Mouse (Mus musculus) thymus, postnatal 0 days (tissue): Measurements from ENCODE around the gene Mettl1. TPM values are rescaled to one million over a fixed set of nuclear protein-coding genes. Genes with fewer than 3 reads are reported as not detected.
"Not testable (repeated sequence)": the region's sequence is repeated elsewhere in the genome, so short reads cannot be mapped to it uniquely, and the experiment has no call there.

ENCODE experiments used
- DNase-seq: peaks from one replicate; pipeline ENCODE4 v3.0.0-alpha.2; 2015; ENCODE audit warnings: low spot score
- polyA plus RNA-seq: library from polyadenylated mRNA; unstranded; fragments of >200 nt; fragmentation: Nextera tagmentation; extraction: Ambion mirVana; gene quantifications from 2 replicates; pipeline ENCODE4 v1.2.1, GENCODE M21; 2015

Gene Mettl1
- polyA plus RNA-seq, 1 experiment from 2014 or later, result 24.7 TPM

DNA sequence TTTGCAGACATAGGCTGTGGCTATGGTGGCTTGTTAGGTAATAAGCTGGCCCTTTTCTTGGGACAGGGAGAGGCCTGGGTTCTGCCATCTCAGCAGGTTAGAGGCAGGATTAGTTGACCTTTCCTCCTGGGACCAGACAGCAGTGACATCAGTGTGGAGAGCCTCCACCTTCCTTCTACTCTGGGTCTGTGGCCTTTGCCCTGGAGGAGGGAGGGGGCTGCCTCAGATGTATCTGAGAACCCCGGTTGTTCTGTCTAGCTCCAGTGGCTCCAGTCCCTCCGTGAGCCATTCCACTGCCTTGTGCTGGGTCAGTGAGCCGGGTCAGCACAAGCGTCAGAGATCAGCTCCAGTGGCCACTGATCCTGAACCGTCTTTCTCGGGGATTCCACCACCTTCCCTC is 2.0 kb downstream of the Mettl1 start:
- no peak for DNase-seq

DNA sequence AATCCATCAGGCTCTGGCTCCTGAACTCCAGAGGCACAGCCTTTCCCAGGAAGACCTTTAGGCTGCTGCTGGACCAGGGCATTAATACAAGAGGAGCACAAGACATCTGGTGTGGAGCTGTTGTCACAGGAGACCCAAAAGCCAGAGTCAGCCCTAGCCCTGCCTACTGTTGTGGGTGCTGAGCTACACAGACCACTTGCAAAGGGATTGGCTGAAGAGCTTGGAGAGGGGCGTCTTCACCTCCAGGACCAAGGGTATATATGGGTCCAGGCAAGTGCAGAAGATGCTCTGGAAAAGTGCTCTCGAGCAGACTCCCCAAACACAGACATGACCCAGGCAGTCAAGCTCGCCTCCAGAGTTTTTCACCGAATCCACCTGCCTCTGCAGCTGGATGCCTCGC is 6.7 kb downstream of the Mettl1 start, which contains the start of gene Cyp27b1:
Gene Cyp27b1, plus strand, starts transcription at position 297 of the 400 bp plus-strand sequence.
- no peak for DNase-seq

DNA sequence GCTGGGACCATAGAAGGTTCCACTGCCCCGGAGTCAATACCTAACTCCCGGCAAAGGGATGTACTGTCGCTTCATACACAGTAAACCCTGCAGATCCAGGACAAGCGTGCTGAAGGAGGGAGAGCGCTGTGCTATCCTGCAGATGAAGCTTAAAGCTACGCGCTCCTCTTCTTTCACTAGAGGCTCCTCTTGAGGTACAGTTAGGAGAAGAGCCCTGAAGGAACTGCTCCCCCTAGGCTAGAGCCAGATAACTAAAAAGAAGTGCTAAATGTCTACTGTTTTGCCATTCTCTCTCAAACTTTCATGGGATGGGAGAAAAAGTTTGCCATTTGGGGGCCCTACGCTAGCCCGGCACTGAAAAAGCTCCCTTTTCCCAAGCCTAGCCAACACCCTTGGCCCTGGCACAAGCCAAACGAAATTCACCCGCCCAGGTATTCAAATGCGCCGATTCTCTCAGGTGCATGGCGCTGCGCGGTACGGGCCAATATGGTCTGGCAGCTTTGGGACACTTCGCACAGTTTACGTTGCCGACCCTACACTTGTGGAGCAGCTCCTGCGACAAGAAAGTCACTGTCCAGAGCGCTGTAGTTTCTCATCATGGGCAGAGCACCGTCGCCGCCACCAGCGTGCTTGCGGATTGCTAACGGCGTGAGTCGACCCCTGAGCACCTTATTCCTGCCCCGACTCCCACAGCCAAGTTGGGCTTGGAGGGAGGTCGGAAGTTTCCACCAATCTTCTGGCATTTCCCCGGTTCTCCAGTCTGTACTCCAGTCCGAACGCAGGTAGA is 7.6 kb downstream of the Mettl1 start:
- no peak for DNase-seq

- DNase-seq, result no peak
Observed at GRCm38 (mm10) chr10:127049395-127050118, 8.3 kb downstream of the Mettl1 start.

- DNase-seq, result no peak
Observed at GRCm38 (mm10) chr10:127050119-127050474, 8.9 kb downstream of the Mettl1 start.

DNA sequence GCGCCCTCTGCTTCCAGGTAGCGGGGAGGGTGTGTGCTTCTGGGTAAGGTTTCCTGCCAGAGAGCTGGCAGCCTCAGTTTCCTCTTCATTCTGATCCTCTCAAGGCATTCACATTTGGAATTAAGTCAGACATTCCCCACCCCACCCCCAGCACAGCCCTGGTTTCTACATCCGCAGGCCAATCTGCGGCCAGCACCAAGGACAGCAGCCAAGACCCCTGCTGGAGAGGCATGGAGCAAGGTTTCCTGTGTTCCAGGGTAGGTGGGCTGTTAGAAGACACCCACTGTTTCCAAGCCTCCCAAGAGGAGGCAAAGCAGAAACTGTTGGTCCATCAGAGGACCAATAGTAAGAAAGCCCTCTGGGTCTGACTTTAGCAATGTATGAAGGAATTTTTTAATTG is 13.4 kb downstream of the Mettl1 start:
- DNase-seq, result no peak

GRCm38 (mm10) chr10:127055406-127055805 is 14.2 kb downstream of the Mettl1 start:
- DNase-seq, result no peak

GRCm38 (mm10) chr10:127056490-127056889 is 15.3 kb downstream of the Mettl1 start:
- no peak for DNase-seq

- DNase-seq, result peak; percentile 75
Observed at GRCm38 (mm10) chr10:127058161-127058560, 16.9 kb downstream of the Mettl1 start.

DNA sequence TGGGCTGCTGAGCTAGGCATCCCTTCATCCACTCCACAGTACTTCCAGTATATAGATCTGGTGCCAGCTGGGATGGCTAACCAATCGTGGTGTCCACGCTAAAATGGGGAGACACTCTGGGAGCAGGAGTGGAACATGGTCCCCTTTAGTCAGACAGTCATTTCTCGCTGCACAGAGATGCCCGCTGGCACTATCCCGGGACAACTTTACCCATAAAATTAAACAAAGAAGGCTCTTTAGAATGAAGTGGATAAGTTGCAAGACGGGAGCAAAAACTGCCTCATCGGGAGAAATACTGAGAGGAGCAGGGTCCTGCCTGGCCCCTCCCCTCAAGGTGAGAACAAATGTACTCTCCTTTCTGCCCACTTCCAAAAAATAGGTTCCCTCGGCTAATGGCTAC is 17.5 kb downstream of the Mettl1 start:
- no peak for DNase-seq

DNA sequence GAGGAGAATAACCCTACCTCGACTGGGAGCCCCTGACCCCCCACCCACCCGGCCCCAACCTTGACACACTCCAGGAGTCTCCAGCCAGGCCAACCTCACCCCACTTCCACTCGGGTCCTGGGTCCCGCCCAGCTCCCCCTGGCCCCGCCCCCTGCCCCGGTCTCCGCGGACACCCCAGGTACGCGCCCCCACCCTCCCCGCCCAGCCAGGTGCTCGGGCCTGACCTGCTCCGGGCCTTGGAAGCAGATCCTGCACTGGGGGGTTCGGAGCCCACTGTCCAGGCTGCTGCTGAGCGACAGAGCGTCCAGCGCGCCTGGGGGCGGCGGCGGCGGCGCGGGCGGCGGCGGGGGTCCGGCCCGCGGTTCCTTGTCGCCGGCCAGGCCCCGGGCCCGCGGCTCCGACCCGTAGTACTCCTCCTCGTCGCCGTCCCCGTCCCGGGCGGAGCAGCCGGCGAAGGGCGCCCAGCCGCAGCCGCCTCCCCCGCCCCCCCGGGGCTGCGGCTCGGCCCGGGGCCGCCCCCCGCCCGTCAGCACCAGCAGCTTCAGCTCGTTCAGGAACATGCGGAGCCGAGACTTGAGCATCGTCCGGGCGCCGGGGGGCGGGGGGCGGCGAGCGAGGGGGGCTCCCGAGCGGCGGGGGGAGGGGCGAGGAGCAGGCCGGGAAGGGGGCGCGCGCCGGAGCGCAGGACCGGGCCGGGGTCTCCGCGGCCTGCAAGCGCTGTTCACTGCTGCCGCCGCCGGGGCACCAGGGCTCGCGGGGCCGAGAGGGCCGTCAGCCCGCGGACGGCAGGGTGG is 18.2 kb downstream of the Mettl1 start:
- DNase-seq, result no peak

DNA sequence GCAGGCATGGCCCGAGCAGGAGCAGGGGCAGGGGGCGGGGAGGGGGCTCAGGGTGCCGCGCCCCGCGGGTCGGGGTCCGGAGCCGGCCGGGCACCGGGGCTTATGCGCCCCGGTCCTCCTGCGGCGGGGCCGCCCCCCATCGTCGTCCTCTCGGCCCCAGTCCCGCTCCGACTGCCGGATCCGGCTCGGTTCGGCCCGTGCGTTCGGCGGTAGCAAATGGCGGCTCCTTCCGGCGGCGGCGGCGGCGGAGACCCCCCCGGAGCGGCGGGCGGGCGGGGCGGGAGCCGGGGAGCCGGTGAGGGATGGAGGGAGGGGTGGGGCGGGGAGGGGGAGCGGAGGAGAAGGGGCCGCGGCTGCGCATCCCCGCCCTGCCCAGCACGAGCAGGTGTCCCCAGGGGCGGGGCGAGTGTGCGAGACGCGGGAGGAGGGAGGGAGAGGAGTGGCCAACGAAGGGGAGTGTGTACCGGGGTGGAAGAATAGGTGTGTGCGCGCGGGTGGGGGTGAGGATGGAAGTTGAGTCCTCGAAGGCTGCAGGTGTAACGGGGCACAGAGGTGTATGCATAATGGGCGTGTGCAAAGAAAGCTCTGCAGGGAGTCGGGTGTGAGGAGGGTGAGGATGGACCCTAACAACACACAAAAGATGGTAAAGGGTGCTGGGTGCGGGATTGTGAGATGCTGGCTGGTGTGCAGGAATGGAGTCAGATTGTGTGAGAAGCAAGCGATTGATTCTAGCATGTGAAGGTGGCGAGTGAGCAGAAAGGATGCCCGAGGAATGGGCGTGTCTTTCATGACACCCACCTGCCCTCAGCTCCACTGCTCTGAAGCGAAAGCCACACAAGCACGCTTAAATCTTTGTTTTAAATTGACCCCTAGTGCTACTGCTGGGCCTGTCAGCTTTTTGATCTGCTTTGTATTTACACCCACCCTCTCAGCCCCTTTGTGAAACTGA is 19.0 kb downstream of the Mettl1 start, which contains the start of gene March9:
Gene March9, minus strand, starts transcription at position 217 of the 949 bp plus-strand sequence.
- DNase-seq, result peak; percentile 75

- DNase-seq, result no peak
Observed at GRCm38 (mm10) chr10:127061085-127061484, 19.9 kb downstream of the Mettl1 start.

- no peak for DNase-seq
Observed at GRCm38 (mm10) chr10:127061513-127061912, 20.3 kb downstream of the Mettl1 start.

- DNase-seq, result not testable (repeated sequence)
Observed at GRCm38 (mm10) chr10:127062101-127062500, 20.9 kb downstream of the Mettl1 start.

DNA sequence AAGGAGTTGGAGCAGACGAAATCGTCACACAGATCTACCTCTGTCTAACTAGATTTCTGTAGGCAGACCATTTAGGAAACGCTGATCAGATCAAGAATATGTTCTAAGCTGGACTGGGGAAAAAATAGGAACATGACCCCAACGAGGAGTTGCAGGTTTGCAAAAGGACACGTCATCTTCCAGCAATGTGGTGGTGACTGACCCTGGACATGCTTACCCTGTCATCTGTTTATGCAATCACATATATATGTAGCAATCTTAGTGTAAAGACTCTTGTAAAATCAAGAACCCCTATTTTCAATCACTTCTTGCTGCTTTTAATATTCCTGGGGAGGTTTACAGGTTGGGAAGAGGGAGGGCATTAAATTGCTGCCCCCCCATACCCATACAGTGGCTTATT is 21.3 kb downstream of the Mettl1 start:
- no peak for DNase-seq

GRCm38 (mm10) chr10:127063239-127063872 is 22.1 kb downstream of the Mettl1 start, which contains the start of gene Cdk4:
Cdk4 (plus strand) TSS chr10:127063534.
- DNase-seq, result peak; percentile 98

- DNase-seq, result peak; percentile 15
Observed at GRCm38 (mm10) chr10:127063913-127064870, 23.0 kb downstream of the Mettl1 start.

DNA sequence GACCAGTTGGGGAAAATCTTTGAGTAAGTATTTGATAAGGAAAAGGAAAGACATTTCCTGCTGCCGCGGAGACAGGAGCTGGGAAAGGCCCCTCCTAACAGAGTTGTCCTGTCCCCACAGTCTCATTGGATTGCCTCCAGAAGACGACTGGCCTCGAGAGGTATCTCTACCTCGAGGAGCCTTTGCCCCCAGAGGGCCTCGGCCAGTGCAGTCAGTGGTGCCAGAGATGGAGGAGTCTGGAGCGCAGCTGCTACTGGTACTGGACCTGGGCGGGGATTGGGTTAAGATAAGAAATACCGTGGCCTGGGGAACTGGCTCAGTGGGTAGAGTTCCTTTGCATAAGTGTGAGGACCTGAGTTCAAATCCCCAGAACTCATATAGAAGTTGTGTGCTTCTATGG is 24.8 kb downstream of the Mettl1 start:
- no peak for DNase-seq
